Mouse (Mus musculus): ENCODE data around the gene Abca8b. TPM values are rescaled to one million over a fixed set of nuclear protein-coding genes. Genes with fewer than 3 reads are reported as not detected.
"Not testable (repeated sequence)": the region's sequence is repeated elsewhere in the genome, so short reads cannot be mapped to it uniquely, and the experiment has no call there.

The Abca8b gene
- total and polyA plus RNA-seq, 2 experiments from 2014 or later, result 1.3 to 5.4 TPM

DNA sequence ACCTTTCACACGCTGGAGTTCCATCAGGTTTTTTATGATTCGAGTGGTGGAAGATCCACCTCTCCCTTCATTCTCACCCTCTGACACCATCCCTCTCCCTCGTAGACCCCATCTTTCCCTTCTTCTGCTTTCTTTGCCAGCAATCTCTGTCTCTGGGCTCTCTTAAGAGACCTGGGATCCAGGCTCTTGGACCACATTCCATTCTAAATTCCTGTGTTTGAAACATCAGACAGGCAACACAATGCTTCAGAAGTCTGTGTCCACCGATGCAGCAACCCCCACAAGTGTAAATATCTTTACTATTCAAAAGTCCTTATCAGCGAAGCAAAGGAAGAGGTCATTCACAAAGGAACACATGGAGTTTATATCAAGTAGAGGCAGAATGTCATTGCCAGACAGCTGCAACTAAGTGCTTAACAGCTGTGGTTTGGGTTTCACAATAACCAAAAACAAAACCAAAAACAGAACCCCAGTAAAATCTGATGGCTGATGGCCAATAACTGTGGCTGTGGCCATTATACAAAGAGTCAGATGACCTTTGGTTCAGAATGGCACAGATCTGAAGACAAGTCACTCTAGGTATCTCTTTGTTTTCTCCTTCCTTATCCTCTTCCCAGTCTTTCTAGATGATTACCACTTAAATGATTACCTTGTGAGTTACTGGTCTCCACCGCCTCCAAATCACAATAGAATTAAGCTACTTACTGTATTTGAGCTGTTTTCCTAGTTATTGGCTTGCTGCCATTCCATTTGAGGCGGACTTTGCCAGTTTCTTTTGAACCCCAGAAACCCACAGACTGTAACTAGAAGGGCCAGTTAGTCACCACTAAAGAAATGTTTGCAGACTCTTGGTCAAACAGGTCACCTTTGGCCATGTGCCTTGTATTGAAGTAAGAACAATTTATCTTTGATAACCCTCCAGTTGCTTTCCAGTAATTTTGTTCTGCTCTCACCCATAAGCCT is 68.6 kb downstream of the Abca8b start:
- Histone ChIP-seq H3K4me3 (ENCODE audit: low read depth, low read length) (no peak overlapping the region), H3K27me3 (ENCODE audit: insufficient read depth, low read length) (no peaks in the 10 kb centered on the region), H3K36me3 (ENCODE audit: insufficient read depth, low read length) (no peaks in the 10 kb centered on the region), H3K9ac (replicated peaks; ENCODE audit: low read length, poor library complexity, severe bottlenecking) (no peak overlapping the region), H3K4me1 (ENCODE audit: insufficient read depth, low read length) (no peaks in the 10 kb centered on the region), H3K27ac (ENCODE audit: low read depth, low read length) (no peak overlapping the region), H3K9me3 (ENCODE audit: low read length) (no peaks in the 10 kb centered on the region), H3K4me2 (ENCODE audit: low read depth, low read length, poor library complexity, severe bottlenecking) (no peak overlapping the region)
- ATAC-seq (ENCODE audit: low FRiP score), result no peak
- TF ChIP-seq CTCF (IDR thresholded peaks at IDR 0.05), result no peak
- WGBS, result 74% methylated on average over 7 of the region's 7 CpGs
- DNase-seq (ENCODE audit: low spot score), result no peak

DNA sequence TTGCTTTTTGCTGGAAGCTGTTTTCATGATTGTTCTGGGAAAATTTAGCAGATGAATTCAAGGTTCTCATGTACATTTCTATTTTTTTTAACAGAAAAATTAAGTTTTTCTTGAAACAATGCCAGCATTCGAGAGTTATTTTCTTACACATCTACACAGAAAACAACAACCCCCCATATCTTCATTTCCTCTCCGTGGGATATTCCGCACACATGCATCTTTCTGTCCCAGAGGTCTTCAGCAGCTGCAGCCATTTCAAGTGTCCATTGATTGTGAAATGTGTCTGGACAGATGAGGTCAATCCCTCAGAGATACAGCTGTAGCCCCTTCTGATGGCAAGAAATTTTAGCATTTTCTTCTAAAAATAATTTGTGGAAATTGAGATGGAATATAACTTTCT is 73.4 kb downstream of the Abca8b start:
- Histone ChIP-seq H3K27me3 (ENCODE audit: insufficient read depth, low read length) (no peaks in the 10 kb centered on the region), H3K4me1 (ENCODE audit: insufficient read depth, low read length) (no peaks in the 10 kb centered on the region), H3K9ac (replicated peaks; ENCODE audit: low read length, poor library complexity, severe bottlenecking) (no peak overlapping the region), H3K4me2 (ENCODE audit: low read depth, low read length, poor library complexity, severe bottlenecking) (no peak overlapping the region), H3K36me3 (ENCODE audit: insufficient read depth, low read length) (no peaks in the 10 kb centered on the region), H3K27ac (ENCODE audit: low read depth, low read length) (no peak overlapping the region), H3K9me3 (ENCODE audit: low read length) (no peaks in the 10 kb centered on the region), H3K4me3 (ENCODE audit: low read depth, low read length) (no peak overlapping the region)
- DNase-seq (ENCODE audit: low spot score) (no peak), ATAC-seq (ENCODE audit: low FRiP score) (no peak)
- TF ChIP-seq CTCF (IDR thresholded peaks at IDR 0.05), result no peak
- WGBS, result 89% methylated on average over 3 of the region's 3 CpGs

DNA sequence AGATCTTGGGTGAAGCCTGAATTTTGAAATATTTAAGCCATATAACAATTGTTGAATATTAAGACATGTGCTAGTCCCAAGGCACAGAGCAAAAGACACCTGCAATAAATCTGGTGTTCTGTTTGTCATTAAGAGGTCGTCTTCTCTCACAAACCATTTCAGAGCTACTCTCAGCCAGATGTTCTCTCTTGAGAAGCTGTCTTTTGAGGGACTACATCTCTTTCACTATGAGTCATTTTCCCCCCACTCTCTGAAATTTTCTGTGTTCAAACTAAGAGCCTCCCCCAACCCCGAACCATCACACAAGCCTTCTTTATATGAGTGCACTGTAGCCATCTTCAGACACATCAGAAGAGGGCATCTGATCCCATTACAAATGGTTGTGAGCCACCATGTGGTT is 76.2 kb downstream of the Abca8b start:
- Histone ChIP-seq H3K4me3 (ENCODE audit: low read depth, low read length) (no peak overlapping the region), H3K27me3 (ENCODE audit: insufficient read depth, low read length) (no peaks in the 10 kb centered on the region), H3K9me3 (ENCODE audit: low read length) (no peaks in the 10 kb centered on the region), H3K27ac (ENCODE audit: low read depth, low read length) (no peak overlapping the region), H3K36me3 (ENCODE audit: insufficient read depth, low read length) (no peaks in the 10 kb centered on the region), H3K9ac (replicated peaks; ENCODE audit: low read length, poor library complexity, severe bottlenecking) (no peak overlapping the region), H3K4me2 (ENCODE audit: low read depth, low read length, poor library complexity, severe bottlenecking) (no peak overlapping the region), H3K4me1 (ENCODE audit: insufficient read depth, low read length) (no peaks in the 10 kb centered on the region)
- 86% methylated on average over 2 of the region's 2 CpGs for WGBS
- ATAC-seq (ENCODE audit: low FRiP score) (no peak), DNase-seq (ENCODE audit: low spot score) (no peak)
- TF ChIP-seq CTCF (IDR thresholded peaks at IDR 0.05), result no peak

DNA sequence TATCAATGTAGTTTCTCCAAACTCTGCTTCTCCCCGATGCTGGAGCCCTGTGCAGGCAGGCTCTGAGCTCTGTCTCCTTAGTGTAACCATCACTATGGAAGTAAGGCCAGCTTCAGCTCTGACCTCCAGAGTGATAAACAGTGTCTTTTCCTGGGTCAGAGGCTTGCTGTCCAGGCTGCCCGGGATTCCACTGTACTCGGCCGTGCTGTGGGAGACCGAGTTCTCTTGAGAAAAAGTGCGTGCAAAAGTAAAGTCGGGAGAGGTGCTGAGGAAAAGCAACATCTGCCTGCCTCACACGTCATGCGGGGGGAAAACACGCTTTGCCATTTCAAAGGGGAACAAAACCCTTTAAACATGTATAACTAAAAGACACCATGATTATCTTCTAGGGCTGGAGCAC is 79.0 kb downstream of the Abca8b start:
- Histone ChIP-seq H3K4me3 (ENCODE audit: low read depth, low read length) (no peak overlapping the region), H3K9ac (replicated peaks; ENCODE audit: low read length, poor library complexity, severe bottlenecking) (no peak overlapping the region), H3K4me2 (ENCODE audit: low read depth, low read length, poor library complexity, severe bottlenecking) (no peak overlapping the region), H3K9me3 (ENCODE audit: low read length) (no peaks in the 10 kb centered on the region), H3K27me3 (ENCODE audit: insufficient read depth, low read length) (no peaks in the 10 kb centered on the region), H3K27ac (ENCODE audit: low read depth, low read length) (no peak overlapping the region), H3K36me3 (ENCODE audit: insufficient read depth, low read length) (no peaks in the 10 kb centered on the region), H3K4me1 (ENCODE audit: insufficient read depth, low read length) (no peaks in the 10 kb centered on the region)
- ATAC-seq (ENCODE audit: low FRiP score) (no peak), DNase-seq (ENCODE audit: low spot score) (no peak)
- 91% methylated on average over 10 of the region's 10 CpGs for WGBS
- no peak for TF ChIP-seq CTCF (IDR thresholded peaks at IDR 0.05)

DNA sequence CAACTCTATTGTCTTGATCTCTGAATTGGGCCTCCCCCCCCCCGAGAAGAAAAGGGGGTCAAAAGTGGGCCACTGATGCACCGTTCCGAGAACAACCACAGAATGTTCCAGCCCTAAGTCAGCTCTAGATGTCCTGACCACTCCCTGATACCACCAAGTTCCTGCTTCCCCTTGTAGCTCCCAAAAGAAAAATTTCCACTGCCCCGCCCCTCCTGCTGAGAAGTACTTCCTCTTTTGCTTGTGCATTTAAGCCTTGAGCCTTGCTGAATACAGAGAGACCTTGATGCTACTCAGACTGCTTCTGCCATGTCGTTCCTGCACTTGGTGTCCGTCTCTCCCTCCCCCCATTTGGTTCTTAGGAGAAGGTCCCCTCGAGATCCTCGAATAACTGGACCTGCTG is 82.5 kb downstream of the Abca8b start:
- not testable (repeated sequence) for H3K4me3 ChIP-seq (ENCODE audit: low read depth, low read length); H3K9me3 ChIP-seq (ENCODE audit: low read length); DNase-seq (ENCODE audit: low spot score); ATAC-seq (ENCODE audit: low FRiP score); H3K9ac ChIP-seq (replicated peaks; ENCODE audit: low read length, poor library complexity, severe bottlenecking); H3K27me3 ChIP-seq (ENCODE audit: insufficient read depth, low read length); H3K27ac ChIP-seq (ENCODE audit: low read depth, low read length); H3K4me1 ChIP-seq (ENCODE audit: insufficient read depth, low read length); H3K4me2 ChIP-seq (ENCODE audit: low read depth, low read length, poor library complexity, severe bottlenecking); H3K36me3 ChIP-seq (ENCODE audit: insufficient read depth, low read length)
- 93% methylated on average over 8 of the region's 8 CpGs for WGBS

DNA sequence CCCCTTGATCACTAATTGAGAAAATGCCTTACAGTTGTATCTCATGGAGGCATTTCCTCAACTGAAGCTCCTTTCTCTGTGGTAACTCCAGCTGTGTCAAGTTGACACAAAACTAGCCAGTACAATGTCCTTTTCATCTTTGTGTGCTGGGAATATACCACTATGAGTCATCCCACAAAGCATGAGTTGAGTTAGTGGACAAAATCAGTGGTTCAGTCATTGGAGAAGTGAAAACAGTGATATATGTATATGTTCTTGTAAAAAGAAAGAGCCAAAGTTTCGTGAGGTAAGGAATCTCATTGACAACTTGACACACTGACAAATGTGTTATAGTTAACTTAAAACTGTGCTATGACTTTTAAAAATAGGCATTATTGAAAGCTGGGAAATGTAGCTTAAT is 83.5 kb downstream of the Abca8b start:
- H3K36me3 ChIP-seq (ENCODE audit: insufficient read depth, low read length); H3K4me3 ChIP-seq (ENCODE audit: low read depth, low read length); DNase-seq (ENCODE audit: low spot score); H3K9ac ChIP-seq (replicated peaks; ENCODE audit: low read length, poor library complexity, severe bottlenecking); H3K4me2 ChIP-seq (ENCODE audit: low read depth, low read length, poor library complexity, severe bottlenecking); H3K9me3 ChIP-seq (ENCODE audit: low read length); H3K27ac ChIP-seq (ENCODE audit: low read depth, low read length); ATAC-seq (ENCODE audit: low FRiP score); H3K27me3 ChIP-seq (ENCODE audit: insufficient read depth, low read length); H3K4me1 ChIP-seq (ENCODE audit: insufficient read depth, low read length): not testable (repeated sequence)
- WGBS, result 77% methylated on average over 1 of the region's 1 CpGs

Measured in midbrain, postnatal 0 days (tissue).